Mouse (Mus musculus): ENCODE data around the gene Rpl5.

DNA sequence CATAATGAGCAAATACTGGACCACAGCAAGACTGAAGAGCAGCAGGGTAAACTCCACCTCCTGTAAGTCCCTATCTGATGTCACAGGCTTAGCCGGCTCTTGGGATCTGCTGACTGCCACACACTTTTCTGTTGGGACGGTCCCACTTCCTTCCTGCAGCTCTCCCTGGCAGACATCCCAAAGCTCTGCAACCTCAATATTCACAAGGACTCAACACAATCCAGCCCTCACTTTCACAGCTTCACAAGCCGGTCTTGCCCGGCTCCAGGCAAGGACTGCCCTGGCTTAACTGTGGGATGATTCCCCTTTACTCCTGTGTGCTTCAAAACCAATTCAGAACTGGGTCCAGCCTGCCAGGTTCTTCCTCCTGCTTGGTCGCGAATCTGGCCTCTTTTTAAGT is 46.5 kb upstream of the Rpl5 start:
- TF ChIP-seq CTCF (IDR thresholded peaks at IDR 0.05; ENCODE audit: low read depth, low read length) (no peak), TAL1 (conservative IDR thresholded peaks at IDR 0.05; ENCODE audit: low read depth, low read length) (no peak), POLR2AphosphoS5 (IDR thresholded peaks at IDR 0.05; ENCODE audit: insufficient replicate concordance, low read depth, low read length) (no peak)

Data from G1E (cell line).